Mouse (Mus musculus) stomach, embryonic 15.5 days (tissue): ENCODE measurements around the gene Arl15. TPM values are rescaled to one million over a fixed set of nuclear protein-coding genes. Genes with fewer than 3 reads are reported as not detected.

Experiments
- ATAC-seq: fragments of 200-750 bp; cut with Nextera tagmentation; 2 replicates; pipeline ENCODE4 v1.8.0; 2017; ENCODE audit warnings: low read depth, moderate number of reproducible peaks, moderate TSS enrichment; ENCODE audit not compliant: insufficient read depth, low FRiP score
- H3K27ac ChIP-seq: fragments of 300-500 bp; sonication (generic); 2 replicates; pipeline ENCODE4 v1.5.1; 2015; ENCODE audit warnings: mild to moderate bottlenecking, inconsistent platforms
- H3K27me3 ChIP-seq: fragments of 300-500 bp; sonication (generic); replicated peaks from 2 replicates; pipeline ENCODE4 v1.6.1; 2015; ENCODE audit warnings: inconsistent platforms
- H3K36me3 ChIP-seq: fragments of 300-500 bp; sonication (generic); 2 replicates; pipeline ENCODE4 v1.6.1; 2015; ENCODE audit warnings: inconsistent platforms
- H3K4me1 ChIP-seq: fragments of 300-500 bp; sonication (generic); 2 replicates; pipeline ENCODE4 v1.6.1; 2015; ENCODE audit warnings: inconsistent platforms
- H3K4me2 ChIP-seq: fragments of 300-500 bp; sonication (generic); 2 replicates; pipeline ENCODE4 v1.6.1; 2015; ENCODE audit warnings: mild to moderate bottlenecking, inconsistent platforms
- H3K4me3 ChIP-seq: fragments of 300-500 bp; sonication (generic); replicated peaks from 2 replicates; pipeline ENCODE4 v1.5.1; 2015; ENCODE audit warnings: inconsistent platforms
- H3K9ac ChIP-seq: fragments of 300-500 bp; sonication (generic); 2 replicates; pipeline ENCODE4 v1.6.1; 2015; ENCODE audit warnings: inconsistent platforms
- H3K9me3 ChIP-seq: fragments of 300-500 bp; sonication (generic); 2 replicates; pipeline ENCODE4 v1.6.1; 2016; ENCODE audit warnings: inconsistent platforms
- WGBS: fragments of 180-500 bp; shearing (Covaris S2); methylation state at CpG from one replicate; pipeline ENCODE4 v1.1.7; 2015; 5-methylcytosine and 5-hydroxymethylcytosine counted together
- polyA plus RNA-seq: library from polyadenylated mRNA; unstranded; fragments of >200 nt; fragmentation: Nextera tagmentation; extraction: Ambion mirVana; gene quantifications from 2 replicates; pipeline ENCODE4 v1.2.1, GENCODE M21; 2015

Arl15 gene
- polyA plus RNA-seq, 1 experiment from 2014 or later = 6.7 TPM

GRCm38 (mm10) chr13:113880564-113881171 lies 86.4 kb downstream of the Arl15 start:
- Histone ChIP-seq H3K27me3 (no peaks in the 10 kb centered on the region), H3K9ac (no peak overlapping the region), H3K36me3 (no peaks in the 10 kb centered on the region), H3K4me2 (no peak overlapping the region), H3K9me3 (no peaks in the 10 kb centered on the region), H3K4me3 (no peak overlapping the region), H3K27ac (no peak overlapping the region), H3K4me1 (no peaks in the 10 kb centered on the region)
- ATAC-seq = no peak
- 47% methylated on average over 19 of the region's 19 CpGs for WGBS

- WGBS = 9% methylated on average over 1 of the region's 1 CpGs
- no peaks in the 10 kb centered on the region for H3K4me1 ChIP-seq
- H3K4me3 ChIP-seq = no peak overlapping the region
- ATAC-seq = no peak
- no peak overlapping the region for H3K4me2 ChIP-seq
- no peaks in the 10 kb centered on the region for H3K9me3 ChIP-seq
- H3K27me3 ChIP-seq = no peaks in the 10 kb centered on the region
- H3K36me3 ChIP-seq = no peaks in the 10 kb centered on the region
- no peak overlapping the region for H3K9ac ChIP-seq
- H3K27ac ChIP-seq = no peak overlapping the region
Observed at GRCm38 (mm10) chr13:113882959-113883358, 88.7 kb downstream of the Arl15 start.

- no peaks in the 10 kb centered on the region for H3K27me3 ChIP-seq
- ATAC-seq = no peak
- no peak overlapping the region for H3K9ac ChIP-seq
- H3K36me3 ChIP-seq = no peaks in the 10 kb centered on the region
- H3K4me1 ChIP-seq = no peaks in the 10 kb centered on the region
- H3K4me2 ChIP-seq = no peak overlapping the region
- WGBS = 66% methylated on average over 6 of the region's 6 CpGs
- no peaks in the 10 kb centered on the region for H3K9me3 ChIP-seq
- H3K4me3 ChIP-seq = no peak overlapping the region
- no peak overlapping the region for H3K27ac ChIP-seq
Observed at GRCm38 (mm10) chr13:113887090-113887489, 92.8 kb downstream of the Arl15 start.

GRCm38 (mm10) chr13:113888126-113888525 lies 93.8 kb downstream of the Arl15 start:
- Histone ChIP-seq H3K4me3 (no peak overlapping the region), H3K27ac (no peak overlapping the region), H3K36me3 (no peaks in the 10 kb centered on the region), H3K4me1 (no peaks in the 10 kb centered on the region), H3K27me3 (no peaks in the 10 kb centered on the region), H3K9me3 (no peaks in the 10 kb centered on the region), H3K4me2 (no peak overlapping the region), H3K9ac (no peak overlapping the region)
- 61% methylated on average over 5 of the region's 5 CpGs for WGBS
- ATAC-seq = no peak

- H3K4me2 ChIP-seq = no peak overlapping the region
- H3K4me3 ChIP-seq = no peak overlapping the region
- H3K4me1 ChIP-seq = no peaks in the 10 kb centered on the region
- no peaks in the 10 kb centered on the region for H3K9me3 ChIP-seq
- ATAC-seq = no peak
- no peak overlapping the region for H3K9ac ChIP-seq
- H3K27me3 ChIP-seq = no peaks in the 10 kb centered on the region
- WGBS = 68% methylated on average over 16 of the region's 16 CpGs
- no peaks in the 10 kb centered on the region for H3K36me3 ChIP-seq
- no peak overlapping the region for H3K27ac ChIP-seq
Observed at GRCm38 (mm10) chr13:113888704-113889103, 94.4 kb downstream of the Arl15 start.

GRCm38 (mm10) chr13:113889140-113890055 lies 95.1 kb downstream of the Arl15 start:
- Histone ChIP-seq H3K9ac (no peak overlapping the region), H3K9me3 (no peaks in the 10 kb centered on the region), H3K4me1 (no peaks in the 10 kb centered on the region), H3K4me3 (no peak overlapping the region), H3K36me3 (no peaks in the 10 kb centered on the region), H3K27ac (no peak overlapping the region), H3K27me3 (no peaks in the 10 kb centered on the region), H3K4me2 (no peak overlapping the region)
- WGBS = 72% methylated on average over 24 of the region's 24 CpGs
- ATAC-seq = no peak

- Histone ChIP-seq H3K4me3 (no peak overlapping the region), H3K36me3 (no peaks in the 10 kb centered on the region), H3K4me1 (no peaks in the 10 kb centered on the region), H3K27me3 (no peaks in the 10 kb centered on the region), H3K9me3 (no peaks in the 10 kb centered on the region), H3K27ac (no peak overlapping the region), H3K4me2 (no peak overlapping the region), H3K9ac (no peak overlapping the region)
- WGBS = 71% methylated on average over 10 of the region's 10 CpGs
- no peak for ATAC-seq
Observed at GRCm38 (mm10) chr13:113896684-113897083, 102.4 kb downstream of the Arl15 start.

- Histone ChIP-seq H3K4me2 (no peak overlapping the region), H3K4me3 (no peak overlapping the region), H3K4me1 (no peaks in the 10 kb centered on the region), H3K36me3 (no peaks in the 10 kb centered on the region), H3K9ac (no peak overlapping the region), H3K9me3 (no peaks in the 10 kb centered on the region), H3K27me3 (no peaks in the 10 kb centered on the region), H3K27ac (no peak overlapping the region)
- 69% methylated on average over 3 of the region's 3 CpGs for WGBS
- no peak for ATAC-seq
Observed at GRCm38 (mm10) chr13:113897498-113897897, 103.2 kb downstream of the Arl15 start.

- H3K4me2 ChIP-seq = no peak overlapping the region
- ATAC-seq = no peak
- H3K9ac ChIP-seq = no peak overlapping the region
- 79% methylated on average over 9 of the region's 9 CpGs for WGBS
- no peaks in the 10 kb centered on the region for H3K9me3 ChIP-seq
- H3K36me3 ChIP-seq = no peaks in the 10 kb centered on the region
- no peak overlapping the region for H3K4me3 ChIP-seq
- H3K27me3 ChIP-seq = no peaks in the 10 kb centered on the region
- H3K27ac ChIP-seq = no peak overlapping the region
- no peaks in the 10 kb centered on the region for H3K4me1 ChIP-seq
Observed at GRCm38 (mm10) chr13:113897951-113898350, 103.6 kb downstream of the Arl15 start.

- Histone ChIP-seq H3K4me2 (no peak overlapping the region), H3K4me3 (no peak overlapping the region), H3K9me3 (no peaks in the 10 kb centered on the region), H3K27me3 (no peaks in the 10 kb centered on the region), H3K4me1 (no peaks in the 10 kb centered on the region), H3K27ac (no peak overlapping the region), H3K36me3 (no peaks in the 10 kb centered on the region), H3K9ac (no peak overlapping the region)
- no peak for ATAC-seq
- WGBS = 62% methylated on average over 11 of the region's 11 CpGs
Observed at GRCm38 (mm10) chr13:113901001-113901545, 106.8 kb downstream of the Arl15 start.

GRCm38 (mm10) chr13:113903255-113903654 lies 109.0 kb downstream of the Arl15 start:
- no peaks in the 10 kb centered on the region for H3K36me3 ChIP-seq

GRCm38 (mm10) chr13:113911986-113912519 lies 117.7 kb downstream of the Arl15 start:
- WGBS = 57% methylated on average over 11 of the region's 11 CpGs
- Histone ChIP-seq H3K27me3 (no peaks in the 10 kb centered on the region), H3K4me1 (no peaks in the 10 kb centered on the region), H3K9me3 (no peaks in the 10 kb centered on the region), H3K4me3 (no peak overlapping the region), H3K36me3 (no peaks in the 10 kb centered on the region), H3K9ac (no peak overlapping the region), H3K27ac (no peak overlapping the region), H3K4me2 (no peak overlapping the region)
- ATAC-seq = no peak

More at GRCm38 (mm10) chr13:113903255-113903654, 109.0 kb downstream of the Arl15 start:
- Histone ChIP-seq H3K4me1 (no peaks in the 10 kb centered on the region), H3K27me3 (no peaks in the 10 kb centered on the region), H3K4me2 (no peak overlapping the region), H3K9me3 (no peaks in the 10 kb centered on the region), H3K4me3 (no peak overlapping the region), H3K9ac (no peak overlapping the region), H3K27ac (no peak overlapping the region)
- 81% methylated on average over 6 of the region's 6 CpGs for WGBS
- no peak for ATAC-seq
